In genomic region chr13:100786414-100786867, GRCm38 (mm10) we compare ENCODE assay signal across 8 mouse cellular contexts. TPM values are rescaled to one million over a fixed set of nuclear protein-coding genes. Genes with fewer than 3 reads are reported as not detected.
A peak's percentile ranks its signal among the peaks of the same experiment; 100 is the strongest.
DNase-seq lines count a peak whose midpoint lies in the region; ATAC-seq and TF ChIP-seq lines count a peak whose summit lies in the region.

Gene Ccnb1, minus strand, starts transcription at chr13:100786570.

- no peaks in the 10 kb centered on the region for H3K27me3 ChIP-seq in ES-Bruce4 (ENCODE audit: control insufficient read depth, insufficient read depth, low read length, poor library complexity, severe bottlenecking)
- H3K27me3 ChIP-seq in forebrain, embryonic 14.5 days (replicated peaks; ENCODE audit: control insufficient read depth, insufficient read depth, low read length), result no peaks in the 10 kb centered on the region

- peaks cover 40% of the 10 kb centered on the region for H3K36me3 ChIP-seq in ES-Bruce4 (ENCODE audit: control insufficient read depth, insufficient read depth, low read length, poor library complexity, severe bottlenecking)
- H3K36me3 ChIP-seq in forebrain, embryonic 14.5 days (ENCODE audit: control insufficient read depth, insufficient read depth, low read length), result peaks cover 24% of the 10 kb centered on the region; the same call in 1 of the 2 replicates

- no peaks in the 10 kb centered on the region for H3K9me3 ChIP-seq in ES-Bruce4 (replicated peaks; ENCODE audit: control insufficient read depth, insufficient read depth, low read length, poor library complexity, severe bottlenecking)
- no peaks in the 10 kb centered on the region for H3K9me3 ChIP-seq in forebrain, embryonic 14.5 days (replicated peaks; ENCODE audit: control insufficient read depth, low read length)

- peak; percentile 99 for TF ChIP-seq POLR2A in ES-Bruce4 (IDR thresholded peaks at IDR 0.05; ENCODE audit: insufficient read depth, low read length)
- TF ChIP-seq POLR2A in lung, adult 2 months (IDR thresholded peaks at IDR 0.05; ENCODE audit: borderline replicate concordance, extremely low read depth, low read depth, low read length), result peak; percentile 83; the same call in 1 of the 2 replicates

- peak; percentile 100 for ATAC-seq in cerebellum, adult (ENCODE audit: insufficient number of reproducible peaks, low FRiP score, low TSS enrichment)
- ATAC-seq in forebrain, embryonic 14.5 days, result peak; percentile 99
- peak; percentile 93 for ATAC-seq in neutrophil, adult 5-6 weeks (ENCODE audit: extremely low read depth, insufficient number of reproducible peaks, low FRiP score, poor library complexity, severe bottlenecking)

- H3K4me3 ChIP-seq in ES-Bruce4 (ENCODE audit: low read depth, low read length), result peak within 1 kb of the TSS; percentile 97
- peak within 1 kb of the TSS; percentile 64 for H3K4me3 ChIP-seq in forebrain, embryonic 14.5 days (ENCODE audit: low read depth, low read length)
- H3K4me3 ChIP-seq in lung, adult 2 months (replicated peaks; ENCODE audit: extremely low read depth, low read depth, low read length), result peak within 1 kb of the TSS; percentile 60

- H3K4me2 ChIP-seq in forebrain, embryonic 14.5 days (ENCODE audit: low read length), result peak within 1 kb of the TSS; percentile 86

- peak within 1 kb of the TSS; percentile 47 for H3K27ac ChIP-seq in ES-Bruce4 (ENCODE audit: insufficient read depth, low read length)
- no peak within 1 kb of the TSS for H3K27ac ChIP-seq in forebrain, embryonic 14.5 days (ENCODE audit: low read depth, low read length)

- WGBS in forebrain, embryonic 14.5 days, result under 1% methylated on average over 35 of the region's 35 CpGs
- WGBS in lung, adult 2 months, result under 1% methylated on average over 35 of the region's 35 CpGs

- TF ChIP-seq CTCF in ES-Bruce4 (IDR thresholded peaks at IDR 0.05; ENCODE audit: low read depth, low read length), result peak; percentile 14
- peak; percentile 31; the same call in 1 of the 2 replicates for TF ChIP-seq CTCF in lung, adult 2 months (IDR thresholded peaks at IDR 0.05; ENCODE audit: insufficient read depth, low read length)

- H3K4me1 ChIP-seq in ES-Bruce4 (ENCODE audit: control insufficient read depth, insufficient read depth, low read length), result peaks cover 3% of the 10 kb centered on the region
- H3K4me1 ChIP-seq in forebrain, embryonic 14.5 days (ENCODE audit: control insufficient read depth, insufficient read depth, low read length), result no peaks in the 10 kb centered on the region; the same call in 1 of the 2 replicates
- H3K4me1 ChIP-seq in lung, adult 2 months (ENCODE audit: control insufficient read depth, insufficient read depth, low read length), result peaks cover 2% of the 10 kb centered on the region; the same call in 1 of the 2 replicates

- peak; percentile 97 for DNase-seq in forebrain, embryonic 14.5 days (ENCODE audit: low spot score)
- peak; percentile 80 for DNase-seq in heart, postnatal 25 days (ENCODE audit: low spot score)
- peak; percentile 74 to 91 for DNase-seq in layer of hippocampus, adult 18-20 months (ENCODE audit: low spot score in 2 of 2)
- peak; percentile 89 for DNase-seq in lung, adult 2 months
- DNase-seq in thymus, adult 18-20 months, result peak; percentile 84 to 85

- peak within 1 kb of the TSS; percentile 98 for H3K9ac ChIP-seq in ES-Bruce4 (ENCODE audit: low read depth, poor library complexity, severe bottlenecking)
- peak within 1 kb of the TSS; percentile 75 for H3K9ac ChIP-seq in forebrain, embryonic 14.5 days (ENCODE audit: low read length)

- intact Hi-C loops in heart, postnatal 25 days (cut with DNase I), result loop anchor here (5.0 kb wide), 2 partner anchors 39 to 54 kb away; partner anchors contain the start of gene Cdk7

- TF ChIP-seq EP300 in ES-Bruce4 (IDR thresholded peaks at IDR 0.05; ENCODE audit: insufficient read depth, low read depth, low read length), result peak; percentile 61; the same call in 1 of the 2 replicates

RNA-seq across cellular contexts. Expression of gene Ccnb1, which starts in this region (rescaled TPM):
- polyA plus RNA-seq in ES-Bruce4 (2011; ENCODE audit: insufficient read depth, insufficient read length, low read depth, missing spikeins), result 632 and 669 TPM in 2 replicates
- 164 and 215 TPM in 2 replicates for polyA plus RNA-seq in forebrain, embryonic 14.5 days (2014; fragmentation: Nextera tagmentation; extraction: Ambion mirVana)
- total RNA-seq in heart, postnatal 25 days (2021), result 1 to 10 TPM in 1 of 2 experiments, under 1 TPM in 1; 0.55 to 1.4 TPM
- total RNA-seq in layer of hippocampus, adult 18-20 months (2021), result under 1 TPM; 0.37 to 0.58 TPM
- 0.85 and 3.2 TPM in 2 replicates for polyA plus RNA-seq in lung, adult 2 months (2012; rRNA removed)
- 2.0 and 2.8 TPM in 2 replicates for total RNA-seq in neutrophil, adult 5-6 weeks (2017)

Comparison
In these comparisons a context has a peak if more than half of its experiments do, and no peak if none do; other contexts are left out.
1. RNA of gene Ccnb1 (polyA plus RNA-seq): 632 to 669 TPM in ES-Bruce4 and 164 to 215 TPM in forebrain, embryonic 14.5 days; 0.85 to 3.2 TPM in lung, adult 2 months; every median in the first group is over 10 times any median in the second.
2. Peak in DNase-seq in layer of hippocampus, adult 18-20 months; RNA of the gene not detected or under 1 TPM.
3. Peak in every context shown above with its lines, with median percentiles within 50 percentile points of each other: H3K4me3 ChIP-seq, ATAC-seq and DNase-seq.